Mouse (Mus musculus) hindbrain, embryonic 12.5 days (tissue): ENCODE results near the gene Gm9573. TPM values are rescaled to one million over a fixed set of nuclear protein-coding genes. Genes with fewer than 3 reads are reported as not detected.

Experiments
- ATAC-seq: fragments of 200-750 bp; cut with Nextera tagmentation; 2 replicates; pipeline ENCODE4 v1.8.0; 2017; ENCODE audit warnings: moderate TSS enrichment; ENCODE audit not compliant: low FRiP score
- H3K27ac ChIP-seq: fragments of 300-500 bp; sonication (generic); 2 replicates; pipeline ENCODE4 v1.5.1; 2016; ENCODE audit warnings: mild to moderate bottlenecking
- H3K27me3 ChIP-seq: fragments of 300-500 bp; sonication (generic); 2 replicates; pipeline ENCODE4 v1.6.1; 2016; ENCODE audit warnings: mild to moderate bottlenecking
- H3K36me3 ChIP-seq: fragments of 300-500 bp; sonication (generic); 2 replicates; pipeline ENCODE4 v1.6.1; 2016; ENCODE audit warnings: mild to moderate bottlenecking
- H3K4me1 ChIP-seq: fragments of 300-500 bp; sonication (generic); 2 replicates; pipeline ENCODE4 v1.6.1; 2016
- H3K4me2 ChIP-seq: fragments of 300-500 bp; sonication (generic); replicated peaks from 2 replicates; pipeline ENCODE4 v1.6.1; 2016; ENCODE audit warnings: mild to moderate bottlenecking
- H3K4me3 ChIP-seq: fragments of 300-500 bp; sonication (generic); 2 replicates; pipeline ENCODE4 v1.5.1; 2016; ENCODE audit warnings: mild to moderate bottlenecking
- H3K9ac ChIP-seq: fragments of 300-500 bp; sonication (generic); 2 replicates; pipeline ENCODE4 v1.6.1; 2016; ENCODE audit warnings: mild to moderate bottlenecking, moderate library complexity
- H3K9me3 ChIP-seq: fragments of 300-500 bp; sonication (generic); replicated peaks from 2 replicates; pipeline ENCODE4 v1.6.1; 2016; ENCODE audit warnings: mild to moderate bottlenecking
- WGBS: fragments of 180-500 bp; shearing (Covaris S2); methylation state at CpG from one replicate; pipeline ENCODE4 v1.1.7; 2016; 5-methylcytosine and 5-hydroxymethylcytosine counted together
- polyA plus RNA-seq: library from polyadenylated mRNA; unstranded; fragments of >200 nt; fragmentation: Nextera tagmentation; extraction: Ambion mirVana; gene quantifications from 2 replicates; pipeline ENCODE4 v1.2.1, GENCODE M21; 2016

The Gm9573 gene
- polyA plus RNA-seq, 1 experiment from 2014 or later = not detected

DNA sequence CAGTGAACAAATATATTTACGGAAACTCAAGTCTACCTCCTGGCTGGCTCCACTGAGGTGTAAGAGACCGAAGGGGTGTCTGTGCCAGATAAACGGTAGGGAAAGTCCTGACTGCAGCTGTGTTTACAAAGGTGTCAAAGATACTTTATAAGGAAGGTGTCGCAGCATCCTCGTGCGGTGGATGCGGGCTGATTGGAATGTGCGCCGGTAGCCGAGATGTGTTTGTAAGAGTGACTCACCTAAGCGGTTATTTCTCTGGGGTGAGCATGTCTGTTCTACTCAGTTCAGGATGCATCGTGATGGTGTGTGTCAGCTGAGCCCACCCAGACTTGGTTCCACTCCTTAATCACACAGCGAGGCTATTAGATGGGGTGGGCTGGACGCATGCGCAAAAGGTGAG is 34.7 kb downstream of the Gm9573 start:
- WGBS = 90% methylated on average over 15 of the region's 15 CpGs
- Histone ChIP-seq H3K4me2 (no peak overlapping the region), H3K4me3 (no peak overlapping the region), H3K9ac (no peak overlapping the region), H3K9me3 (0 out of 2 replicates have a peak, but pooled peaks cover 2% of the 10 kb centered on the region), H3K36me3 (no peaks in the 10 kb centered on the region), H3K27ac (no peak overlapping the region), H3K27me3 (no peaks in the 10 kb centered on the region), H3K4me1 (no peaks in the 10 kb centered on the region)
- no peak for ATAC-seq

DNA sequence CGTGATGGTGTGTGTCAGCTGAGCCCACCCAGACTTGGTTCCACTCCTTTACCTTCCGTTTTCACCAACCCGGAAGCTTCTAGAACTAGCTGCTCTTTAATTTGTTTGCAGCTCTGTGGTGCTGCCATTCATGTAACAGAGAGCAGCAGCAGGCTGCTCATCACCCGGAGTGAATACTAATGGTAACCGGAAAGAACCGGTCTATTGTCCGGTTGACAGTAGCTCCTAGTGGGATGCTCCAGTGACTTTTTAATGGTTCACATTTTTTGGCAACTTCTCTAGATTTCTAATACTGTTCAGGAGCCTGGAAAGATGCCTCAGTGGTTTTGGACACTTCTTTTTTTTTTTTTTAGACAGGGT is 35.2 kb downstream of the Gm9573 start:
- ATAC-seq = no peak; the same call in none of the 2 replicates
- Histone ChIP-seq H3K27me3 (no peaks in the 10 kb centered on the region), H3K4me2 (no peak overlapping the region), H3K9me3 (no peaks in the 10 kb centered on the region), H3K4me3 (no peak overlapping the region), H3K9ac (no peak overlapping the region), H3K27ac (no peak overlapping the region), H3K4me1 (no peaks in the 10 kb centered on the region), H3K36me3 (no peaks in the 10 kb centered on the region)
- WGBS = 65% methylated on average over 7 of the region's 7 CpGs

DNA sequence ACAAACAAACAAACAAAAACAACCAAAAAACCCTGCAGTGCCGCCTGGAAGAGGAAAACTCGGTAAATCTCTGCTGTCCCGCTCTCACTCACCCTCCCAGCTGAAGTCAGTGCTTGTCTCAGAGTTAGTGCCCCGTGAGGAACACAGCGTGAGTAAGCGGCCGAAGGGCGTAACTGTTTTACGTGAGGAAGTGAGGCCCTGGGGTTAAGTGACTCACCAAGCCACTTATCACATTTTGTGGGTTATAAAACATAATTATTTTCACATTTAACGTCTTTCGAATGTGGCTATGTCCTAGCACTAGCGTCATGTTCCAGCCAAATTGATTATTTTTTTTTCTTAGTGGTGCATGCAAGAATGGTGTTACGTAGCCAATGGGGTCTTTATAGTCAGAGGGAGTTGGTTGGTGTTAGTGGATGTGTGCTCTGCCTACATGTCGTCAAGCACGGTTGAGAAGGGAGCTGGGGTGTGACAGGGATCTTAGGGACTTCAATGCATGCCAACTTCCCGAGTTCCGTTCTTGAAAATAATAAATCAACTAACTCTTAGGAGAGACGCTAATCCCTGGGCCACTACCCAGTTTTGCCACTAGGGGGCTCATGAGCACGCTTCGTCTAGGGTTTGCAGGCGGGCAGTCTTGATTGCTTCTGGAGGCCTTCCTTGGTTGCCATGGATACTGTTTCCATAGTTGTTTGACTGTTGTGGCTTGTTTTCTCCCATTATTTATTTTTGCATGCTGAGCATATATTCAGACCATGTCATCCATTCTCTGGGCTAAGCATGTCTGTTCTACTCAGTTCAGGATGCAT is 35.8 kb downstream of the Gm9573 start:
- no peaks in the 10 kb centered on the region for H3K4me1 ChIP-seq
- WGBS = 58% methylated on average over 21 of the region's 21 CpGs
- H3K36me3 ChIP-seq = no peaks in the 10 kb centered on the region
- H3K9me3 ChIP-seq = no peaks in the 10 kb centered on the region
- H3K4me2 ChIP-seq = no peak overlapping the region
- no peak overlapping the region for H3K4me3 ChIP-seq
- H3K27me3 ChIP-seq = no peaks in the 10 kb centered on the region
- no peak overlapping the region for H3K27ac ChIP-seq
- peak; percentile 73 for ATAC-seq
- H3K9ac ChIP-seq = no peak overlapping the region

DNA sequence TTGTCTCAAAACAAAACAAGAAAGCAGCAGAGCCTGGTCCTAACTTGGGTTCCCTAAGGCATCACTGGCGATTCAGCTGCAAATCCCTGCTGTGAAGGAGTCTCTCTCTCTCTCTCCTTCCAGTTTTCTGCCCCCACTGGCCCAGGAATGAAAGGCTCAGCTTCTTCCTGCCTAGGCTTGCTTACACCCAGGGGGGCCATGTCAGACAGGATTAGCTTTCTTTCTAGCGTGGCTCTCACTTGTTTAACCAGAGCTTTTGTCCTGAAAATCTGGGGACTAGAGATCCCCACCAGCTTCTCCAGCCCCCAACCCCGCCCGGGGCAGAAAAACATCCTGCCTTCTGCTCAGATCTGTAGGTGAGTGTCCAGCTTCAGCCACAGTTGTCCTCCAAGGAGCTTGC is 38.0 kb downstream of the Gm9573 start:
- 16% methylated on average over 4 of the region's 4 CpGs for WGBS
- Histone ChIP-seq H3K4me2 (no peak overlapping the region), H3K36me3 (no peaks in the 10 kb centered on the region), H3K4me1 (peaks cover 3% of the 10 kb centered on the region; the same call in 1 of the 2 replicates), H3K27ac (no peak overlapping the region), H3K9me3 (no peaks in the 10 kb centered on the region), H3K9ac (no peak overlapping the region), H3K27me3 (no peaks in the 10 kb centered on the region), H3K4me3 (no peak overlapping the region)
- no peak for ATAC-seq

DNA sequence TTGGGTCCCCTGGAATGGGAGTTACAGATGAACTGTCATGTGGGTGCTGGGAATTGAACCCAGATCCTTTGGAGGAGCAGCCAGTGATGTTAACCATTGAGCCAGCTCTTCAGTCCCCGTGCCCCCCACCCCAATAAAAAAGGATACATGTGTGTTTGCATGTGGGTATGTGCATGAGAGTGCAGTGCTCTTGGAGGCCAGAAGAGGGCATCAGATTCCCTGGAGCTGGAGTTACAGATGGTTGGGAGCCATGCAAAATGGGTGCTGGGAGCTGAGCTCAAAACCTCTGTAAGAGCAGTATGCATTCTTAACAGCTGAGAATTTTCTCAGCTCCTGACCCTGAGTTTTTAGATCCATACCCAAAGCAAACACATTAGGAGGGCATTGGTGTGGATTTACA is 39.1 kb downstream of the Gm9573 start:
- peaks cover 3% of the 10 kb centered on the region; the same call in 1 of the 2 replicates for H3K4me1 ChIP-seq
- H3K9me3 ChIP-seq = no peaks in the 10 kb centered on the region
- H3K27me3 ChIP-seq = no peaks in the 10 kb centered on the region
- H3K4me2 ChIP-seq = no peak overlapping the region
- no peak overlapping the region for H3K9ac ChIP-seq
- H3K36me3 ChIP-seq = no peaks in the 10 kb centered on the region
- no peak overlapping the region for H3K4me3 ChIP-seq
- whole genome bisulfite sequencing = 84% methylated on average over 1 of the region's 1 CpGs
- no peak for ATAC-seq
- H3K27ac ChIP-seq = no peak overlapping the region

DNA sequence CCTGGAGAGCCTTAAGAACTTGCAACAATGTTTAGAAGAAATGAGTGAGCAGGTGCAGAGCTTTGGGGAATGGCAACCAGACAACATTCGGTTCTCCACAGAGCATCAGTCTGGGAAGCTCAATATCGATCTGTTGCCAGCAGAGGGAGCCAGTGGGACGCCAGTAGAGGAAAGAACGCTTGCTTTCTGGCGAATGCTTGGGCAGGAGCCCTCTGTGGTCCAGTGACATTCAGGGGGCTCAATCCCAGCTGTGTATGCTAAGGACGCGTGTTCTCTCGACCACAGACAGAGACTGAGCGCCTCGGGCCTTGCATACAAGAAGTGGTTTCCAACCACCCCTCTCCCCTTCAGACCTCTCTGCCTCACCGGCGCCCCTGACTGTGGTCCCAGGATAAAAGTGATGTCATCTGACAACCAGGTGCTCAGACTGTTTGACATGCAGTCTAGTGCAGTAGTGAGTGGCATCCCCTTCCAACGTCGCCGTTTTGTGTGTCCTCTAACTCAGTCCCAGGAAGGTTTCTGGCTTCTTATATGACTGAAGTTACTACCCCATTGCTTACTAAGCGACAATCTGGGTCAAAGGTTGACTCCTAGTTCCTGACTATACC is 42.0 kb downstream of the Gm9573 start:
- H3K9me3 ChIP-seq = no peaks in the 10 kb centered on the region
- no peak overlapping the region for H3K9ac ChIP-seq
- no peak overlapping the region for H3K4me3 ChIP-seq
- ATAC-seq = peak; percentile 58
- no peak overlapping the region for H3K27ac ChIP-seq
- peaks cover 3% of the 10 kb centered on the region; the same call in 1 of the 2 replicates for H3K4me1 ChIP-seq
- no peaks in the 10 kb centered on the region for H3K36me3 ChIP-seq
- WGBS = 16% methylated on average over 16 of the region's 16 CpGs
- peak overlapping the region; percentile 41 for H3K4me2 ChIP-seq
- no peaks in the 10 kb centered on the region for H3K27me3 ChIP-seq

DNA sequence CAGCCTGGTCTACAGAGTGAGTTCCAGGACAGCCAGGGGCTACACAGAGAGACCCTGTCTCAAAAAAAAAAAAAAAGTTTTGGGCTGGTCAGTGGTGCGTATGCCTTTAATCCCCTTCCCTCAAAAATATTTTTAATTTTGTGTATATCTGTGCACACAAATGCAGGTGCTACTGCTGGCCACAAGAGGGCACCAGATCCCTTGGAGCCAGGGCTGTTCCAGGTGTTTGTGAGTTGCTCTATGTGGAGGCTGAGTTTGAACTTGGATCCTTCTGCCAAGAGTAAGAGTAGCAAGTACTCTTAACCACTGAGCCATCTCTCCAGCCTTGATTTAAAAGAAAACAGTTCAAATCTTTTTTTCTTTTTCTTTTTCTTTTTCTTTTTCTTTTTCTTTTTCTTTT is 43.5 kb downstream of the Gm9573 start:
- no peak overlapping the region for H3K4me3 ChIP-seq
- ATAC-seq = no peak
- H3K4me2 ChIP-seq = no peak overlapping the region
- H3K9ac ChIP-seq = no peak overlapping the region
- peaks cover 3% of the 10 kb centered on the region; the same call in 1 of the 2 replicates for H3K4me1 ChIP-seq
- WGBS = 92% methylated on average over 1 of the region's 1 CpGs
- H3K9me3 ChIP-seq = no peaks in the 10 kb centered on the region
- no peaks in the 10 kb centered on the region for H3K36me3 ChIP-seq
- H3K27ac ChIP-seq = no peak overlapping the region
- H3K27me3 ChIP-seq = no peaks in the 10 kb centered on the region

DNA sequence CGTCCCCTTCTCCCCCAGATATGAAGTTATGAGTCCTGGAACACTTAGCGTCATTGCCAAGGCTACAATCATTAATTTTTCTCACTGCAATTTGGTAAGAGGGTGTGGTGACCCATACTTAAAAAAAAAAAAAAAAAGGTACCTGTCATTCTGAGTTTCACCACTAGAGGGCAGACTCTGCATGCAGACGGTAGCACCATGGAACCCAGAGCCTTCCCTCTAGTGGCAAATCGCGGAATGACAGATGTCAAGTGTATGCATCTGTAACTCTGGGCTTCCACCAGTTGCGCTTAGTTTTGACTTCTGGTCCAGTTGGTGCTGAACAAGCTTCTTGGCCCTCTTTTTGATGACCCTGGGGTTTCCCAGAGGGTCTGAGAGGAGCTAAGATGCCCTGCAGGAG is 48.2 kb downstream of the Gm9573 start:
- no peak; the same call in 1 of the 2 replicates for ATAC-seq
- no peak overlapping the region for H3K4me2 ChIP-seq
- no peaks in the 10 kb centered on the region for H3K36me3 ChIP-seq
- no peak overlapping the region for H3K27ac ChIP-seq
- no peaks in the 10 kb centered on the region for H3K4me1 ChIP-seq
- no peaks in the 10 kb centered on the region for H3K27me3 ChIP-seq
- no peak overlapping the region for H3K4me3 ChIP-seq
- no peaks in the 10 kb centered on the region for H3K9me3 ChIP-seq
- WGBS = 21% methylated on average over 6 of the region's 6 CpGs
- no peak overlapping the region for H3K9ac ChIP-seq

DNA sequence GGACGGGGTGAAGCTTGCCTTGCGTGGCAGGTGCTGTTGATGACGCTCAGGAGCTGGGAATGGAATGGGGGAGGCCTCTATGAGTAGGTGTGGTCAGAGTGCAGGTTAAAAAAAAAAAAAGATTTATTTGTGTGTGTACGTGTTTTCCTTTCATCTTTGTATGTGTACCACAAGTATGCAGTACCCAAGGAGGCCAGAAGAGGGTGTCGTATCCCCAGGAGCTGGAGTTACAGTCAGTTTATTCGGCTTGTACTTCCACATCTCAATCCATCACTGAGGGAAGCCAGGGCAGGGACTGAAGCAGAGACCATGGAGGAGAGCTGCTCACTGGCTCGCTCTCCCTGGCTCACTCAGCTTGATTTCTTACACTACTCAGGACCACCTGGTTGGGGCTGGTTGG is 55.0 kb downstream of the Gm9573 start:
- 96% methylated on average over 7 of the region's 7 CpGs for WGBS
- ATAC-seq = no peak
- peaks cover 22% of the 10 kb centered on the region for H3K27me3 ChIP-seq

DNA sequence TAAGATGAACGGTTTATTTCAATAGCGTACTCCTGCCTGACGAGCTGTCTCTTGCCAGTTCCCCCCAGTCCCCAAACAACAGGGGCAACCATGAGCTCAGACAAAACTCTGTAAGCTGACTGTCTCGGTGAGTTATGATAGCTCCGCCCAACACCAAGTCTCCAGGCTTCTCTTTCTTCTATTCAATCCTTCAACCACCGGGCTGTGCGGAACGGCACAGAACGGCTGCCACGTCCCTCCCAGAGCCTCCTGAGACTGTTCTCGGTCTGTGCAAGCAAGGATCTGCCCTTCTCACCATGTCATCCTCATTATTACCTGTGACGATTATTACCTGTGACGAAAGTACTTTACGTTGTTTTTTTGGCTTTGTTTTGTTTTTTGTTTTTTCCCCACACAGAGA is 55.6 kb downstream of the Gm9573 start:
- H3K4me1 ChIP-seq = peaks cover 15% of the 10 kb centered on the region
- no peak overlapping the region for H3K9ac ChIP-seq
- H3K9me3 ChIP-seq = no peaks in the 10 kb centered on the region
- H3K27me3 ChIP-seq = peaks cover 22% of the 10 kb centered on the region
- WGBS = 63% methylated on average over 14 of the region's 14 CpGs
- H3K36me3 ChIP-seq = no peaks in the 10 kb centered on the region
- H3K27ac ChIP-seq = no peak overlapping the region
- ATAC-seq = no peak
- no peak overlapping the region for H3K4me3 ChIP-seq
- H3K4me2 ChIP-seq = no peak overlapping the region

More for the DNA sequence above, 55.0 kb downstream of the Gm9573 start:
- Histone ChIP-seq H3K36me3 (no peaks in the 10 kb centered on the region), H3K4me3 (no peak overlapping the region), H3K9me3 (no peaks in the 10 kb centered on the region), H3K27ac (no peak overlapping the region), H3K4me1 (peaks cover 15% of the 10 kb centered on the region), H3K9ac (no peak overlapping the region), H3K4me2 (no peak overlapping the region)

DNA sequence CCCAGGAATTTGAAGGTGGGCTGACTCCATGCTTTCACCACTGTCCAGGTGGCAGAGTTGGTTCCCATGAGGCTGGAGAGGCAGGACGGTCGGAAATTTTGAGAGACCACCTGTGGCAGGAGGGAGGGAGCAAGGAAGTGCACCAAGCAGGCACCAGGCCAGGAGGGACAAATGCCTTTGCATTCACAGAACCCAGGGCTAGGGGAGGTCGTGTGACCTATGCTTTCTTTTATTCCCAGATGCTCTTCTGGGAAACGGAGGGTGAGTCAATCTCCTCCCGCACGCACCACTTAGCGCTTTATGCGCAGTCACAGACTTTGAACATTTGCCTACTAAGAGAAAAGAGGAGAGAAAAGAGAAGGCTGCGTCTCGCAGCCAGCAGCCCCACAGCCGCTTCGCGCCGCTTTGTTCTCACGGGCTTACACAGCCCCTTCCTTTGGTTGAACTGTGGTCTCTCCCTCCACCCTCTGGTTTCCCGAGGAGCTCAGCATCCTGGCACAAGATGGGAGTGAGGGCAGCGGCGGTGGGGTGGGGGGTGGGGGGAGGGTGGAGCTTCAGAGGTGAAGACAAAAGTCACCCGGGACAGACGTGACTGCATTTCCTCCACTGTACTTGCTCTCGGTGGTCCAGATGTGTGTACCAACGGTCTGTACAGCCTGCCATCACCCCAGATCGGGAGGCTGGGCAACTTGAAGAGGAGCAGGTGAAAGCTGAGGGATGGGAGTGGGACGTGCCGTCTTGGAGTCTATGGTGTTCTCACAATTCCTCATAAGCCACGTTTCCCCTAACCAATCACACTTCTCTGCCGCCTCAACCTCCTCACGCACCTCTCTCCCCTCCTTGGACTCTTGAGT is 57.1 kb downstream of the Gm9573 start:
- peaks cover 22% of the 10 kb centered on the region for H3K27me3 ChIP-seq
- H3K36me3 ChIP-seq = no peaks in the 10 kb centered on the region
- H3K9me3 ChIP-seq = no peaks in the 10 kb centered on the region
- H3K9ac ChIP-seq = peak overlapping the region; percentile 59
- H3K4me3 ChIP-seq = peak overlapping the region; percentile 28
- peaks cover 15% of the 10 kb centered on the region for H3K4me1 ChIP-seq
- 2% methylated on average over 28 of the region's 28 CpGs for WGBS
- H3K4me2 ChIP-seq = peak overlapping the region; percentile 56
- no peak overlapping the region for H3K27ac ChIP-seq
- peak; percentile 76 for ATAC-seq
